In genomic region chr17:14824938-14825337, GRCm38 (mm10) we compare ENCODE assay signal across 9 mouse cellular contexts.
DNase-seq lines count a peak whose midpoint lies in the region; ATAC-seq and TF ChIP-seq lines count a peak whose summit lies in the region.
"Had no signal": no experiment of that assay in that cellular context is flagged by ENCODE, and none has a peak within 500 bp of the region (broad histone marks: within the 10 kb centered on the region; RNA-seq: fewer than 3 reads in every experiment).

No protein-coding gene starts in this region.

- H3K27me3 ChIP-seq in hindbrain, embryonic 15.5 days: no peaks in the 10 kb centered on the region
- no peaks in the 10 kb centered on the region for H3K27me3 ChIP-seq in hindbrain, embryonic 11.5 days (ENCODE audit: control insufficient read depth, insufficient read depth, low read length)

- ATAC-seq in hindbrain, embryonic 15.5 days (ENCODE audit: low FRiP score, low read depth): 0 out of 2 replicates have a peak, but pooled peaks have one; percentile 48
- ATAC-seq in hindbrain, embryonic 11.5 days (ENCODE audit: low FRiP score): no peak

- H3K4me1 ChIP-seq in hindbrain, embryonic 15.5 days (replicated peaks): no peaks in the 10 kb centered on the region
- no peaks in the 10 kb centered on the region for H3K4me1 ChIP-seq in hindbrain, embryonic 11.5 days (replicated peaks; ENCODE audit: control insufficient read depth, insufficient read depth, low read length)
- no peaks in the 10 kb centered on the region for H3K4me1 ChIP-seq in lung, adult 2 months (ENCODE audit: control insufficient read depth, insufficient read depth, low read length)

- no peak overlapping the region for H3K9ac ChIP-seq in hindbrain, embryonic 15.5 days
- H3K9ac ChIP-seq in hindbrain, embryonic 11.5 days (ENCODE audit: low read depth, low read length): no peak overlapping the region

- TF ChIP-seq CTCF in brain, embryonic 14.5 days (IDR thresholded peaks at IDR 0.05; ENCODE audit: borderline replicate concordance, extremely low read depth, insufficient read depth, insufficient read length): no peak
- no peak for TF ChIP-seq CTCF in lung, adult 2 months (IDR thresholded peaks at IDR 0.05; ENCODE audit: insufficient read depth, low read length)

- no peak for DNase-seq in hindbrain, embryonic 11.5 days (ENCODE audit: low spot score)
- DNase-seq in right cerebral cortex, postnatal 4 days: peak; percentile 28
- no peak for DNase-seq in right cerebral cortex, adult 2 months (ENCODE audit: low spot score in 2 of 2)
- DNase-seq in brain, embryonic 14.5 days (ENCODE audit: low read depth): peak; percentile 8
- DNase-seq in testis, postnatal 14 days (ENCODE audit: low spot score): peak; percentile 63
- DNase-seq in thymus, postnatal 0 days (ENCODE audit: low spot score): no peak
- no peak for DNase-seq in lung, adult 2 months

- no peak for TF ChIP-seq POLR2A in brain, embryonic 14.5 days (IDR thresholded peaks at IDR 0.05; ENCODE audit: borderline replicate concordance, extremely low read depth, insufficient read depth, insufficient read length, poor library complexity, severe bottlenecking)
- TF ChIP-seq POLR2A in lung, adult 2 months (IDR thresholded peaks at IDR 0.05; ENCODE audit: borderline replicate concordance, extremely low read depth, low read depth, low read length): no peak

- no peak overlapping the region for H3K27ac ChIP-seq in hindbrain, embryonic 15.5 days (replicated peaks)
- no peak overlapping the region for H3K27ac ChIP-seq in hindbrain, embryonic 11.5 days (ENCODE audit: low read depth, low read length)

- WGBS in hindbrain, embryonic 15.5 days: 55% methylated on average over 5 of the region's 5 CpGs
- WGBS in hindbrain, embryonic 11.5 days: 70% methylated on average over 5 of the region's 5 CpGs
- 64% methylated on average over 5 of the region's 5 CpGs for WGBS in lung, adult 2 months

- H3K9me3 ChIP-seq in hindbrain, embryonic 15.5 days: no peaks in the 10 kb centered on the region
- no peaks in the 10 kb centered on the region for H3K9me3 ChIP-seq in hindbrain, embryonic 11.5 days (ENCODE audit: control insufficient read depth, low read length)

- no peak overlapping the region for H3K4me3 ChIP-seq in hindbrain, embryonic 15.5 days
- H3K4me3 ChIP-seq in hindbrain, embryonic 11.5 days (ENCODE audit: low read depth, low read length): no peak overlapping the region
- H3K4me3 ChIP-seq in lung, adult 2 months (replicated peaks; ENCODE audit: extremely low read depth, low read depth, low read length): no peak overlapping the region

- H3K4me2 ChIP-seq in hindbrain, embryonic 15.5 days: no peak overlapping the region
- no peak overlapping the region for H3K4me2 ChIP-seq in hindbrain, embryonic 11.5 days (replicated peaks; ENCODE audit: low read depth, low read length)
- H3K4me2 ChIP-seq: liver, embryonic 11.5 days had no signal

- H3K36me3 ChIP-seq in hindbrain, embryonic 15.5 days: no peaks in the 10 kb centered on the region
- no peaks in the 10 kb centered on the region for H3K36me3 ChIP-seq in hindbrain, embryonic 11.5 days (ENCODE audit: control insufficient read depth, insufficient read depth, low read length)

Comparison
In these comparisons a context has a peak if more than half of its experiments do, and no peak if none do; other contexts are left out.
1. DNase-seq: peak in right cerebral cortex, postnatal 4 days (single experiment), brain, embryonic 14.5 days (single experiment) and testis, postnatal 14 days (single experiment); none in hindbrain, embryonic 11.5 days (single experiment), right cerebral cortex, adult 2 months (0 of 2), thymus, postnatal 0 days (single experiment) and lung, adult 2 months (single experiment).